7 mouse cellular contexts compared by ENCODE assay signal in the genomic region with DNA sequence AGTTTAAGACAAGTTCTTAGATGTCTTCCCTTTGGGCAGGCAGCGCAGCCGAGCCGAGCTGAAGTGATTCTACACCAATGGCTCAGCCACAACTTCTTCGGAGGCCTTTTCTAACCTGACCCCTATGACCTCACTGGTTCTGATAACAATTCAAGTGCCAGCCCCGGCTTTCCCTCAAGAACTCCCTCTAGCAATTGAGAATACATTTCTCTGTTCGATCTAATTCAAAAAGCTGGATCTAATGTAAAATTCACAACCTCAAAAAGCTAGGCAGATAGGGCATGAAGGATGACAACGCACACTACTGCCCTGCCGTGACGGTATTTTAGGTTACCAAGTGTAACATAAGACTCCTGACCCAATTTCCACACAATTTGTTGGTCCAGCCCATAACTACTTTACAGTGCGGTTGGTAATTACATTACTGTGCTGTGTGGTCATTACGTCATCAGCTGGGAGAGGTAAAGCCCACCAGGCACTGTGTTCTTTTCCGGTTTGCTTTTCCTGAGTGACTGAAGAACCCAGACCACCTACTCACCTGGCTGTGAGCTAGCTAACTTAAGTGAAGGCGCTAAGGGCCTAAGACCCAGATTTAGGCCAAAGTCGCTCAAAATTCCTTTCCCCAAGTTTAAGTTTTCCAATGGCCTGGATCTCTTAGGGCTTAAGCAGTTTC. TPM values are rescaled to one million over a fixed set of nuclear protein-coding genes. Genes with fewer than 3 reads are reported as not detected.
DNase-seq lines count a peak whose midpoint lies in the region; ATAC-seq and TF ChIP-seq lines count a peak whose summit lies in the region.

No protein-coding gene starts in this region.

- H3K4me2 ChIP-seq in heart, embryonic 14.5 days (ENCODE audit: low read length) = peak overlapping the region; percentile 76
- peak overlapping the region; percentile 72 for H3K4me2 ChIP-seq in liver, postnatal 0 days (ENCODE audit: low read depth, low read length)

- H3K4me3 ChIP-seq in ES-E14 (ENCODE audit: insufficient read depth in 1 of 2, low read depth in 1 of 2, low read length in 2 of 2, poor library complexity in 1 of 2, severe bottlenecking in 1 of 2) = peak overlapping the region; percentile 76 to 86; a peak in 3 of 4 replicates
- H3K4me3 ChIP-seq in heart, embryonic 14.5 days (ENCODE audit: control insufficient read depth in 1 of 2, insufficient read depth in 1 of 2, low read depth in 1 of 2, low read length in 2 of 2) = peak overlapping the region; percentile 81 to 94
- H3K4me3 ChIP-seq in liver, postnatal 0 days (ENCODE audit: low read depth, low read length) = peak overlapping the region; percentile 68

- TF ChIP-seq EP300 in liver, postnatal 0 days (IDR thresholded peaks at IDR 0.05; ENCODE audit: low read depth) = no peak

- DNase-seq in 3134 (ENCODE audit: extremely low read depth, insufficient read length, low spot score) (peak; percentile 30), ES-E14 (ENCODE audit: low read depth, low spot score) (no peak)
- no peak for DNase-seq in liver, postnatal 0 days
- DNase-seq in spleen, postnatal 10 days (ENCODE audit: low spot score in 2 of 2) = no peak
- DNase-seq in cerebellum, adult 8-10 months = no peak
- no peak for DNase-seq in cerebellum, adult 11 months

- no peaks in the 10 kb centered on the region for H3K9me3 ChIP-seq in ES-E14 (ENCODE audit: control insufficient read depth, insufficient read depth, low read depth, low read length)
- H3K9me3 ChIP-seq in heart, embryonic 14.5 days (ENCODE audit: control insufficient read depth, low read length) = no peaks in the 10 kb centered on the region
- no peaks in the 10 kb centered on the region for H3K9me3 ChIP-seq in liver, postnatal 0 days (ENCODE audit: low read length)

- no peak overlapping the region for H3K9ac ChIP-seq in ES-E14 (ENCODE audit: insufficient read depth, low read depth, low read length, poor library complexity, severe bottlenecking)
- H3K9ac ChIP-seq in heart, embryonic 14.5 days (ENCODE audit: low read length) = peak overlapping the region; percentile 86
- no peak overlapping the region; the same call in 1 of the 2 replicates for H3K9ac ChIP-seq in liver, postnatal 0 days (replicated peaks)

- no peak for ATAC-seq in heart, embryonic 14.5 days (ENCODE audit: insufficient number of reproducible peaks, insufficient read depth, low FRiP score, low read depth)
- ATAC-seq in liver, postnatal 0 days = no peak

- H3K27ac ChIP-seq in ES-E14 (ENCODE audit: insufficient read depth, low read depth, low read length, poor library complexity, severe bottlenecking) = no peak overlapping the region
- H3K27ac ChIP-seq in heart, embryonic 14.5 days (replicated peaks in 1 of 2; ENCODE audit: control insufficient read depth in 1 of 2, insufficient read depth in 1 of 2, low read depth in 2 of 2, low read length in 2 of 2) = peak overlapping the region; percentile 9 to 100; a peak in 2 of 4 replicates
- H3K27ac ChIP-seq in liver, postnatal 0 days (ENCODE audit: low read depth) = no peak overlapping the region

- WGBS in heart, embryonic 14.5 days = 16% methylated on average over 14 of the region's 14 CpGs
- WGBS in liver, postnatal 0 days (ENCODE audit: insufficient replicate concordance) = 39% methylated on average over 14 of the region's 14 CpGs

- in situ Hi-C loops in ES-E14 (cut with MboI; ENCODE audit: low sequenced_read_pairs in 2 of 2, unreplicated experiment in 2 of 2) = no loop called here

- peaks cover 2 to 4% of the 10 kb centered on the region in 2 experiments; a peak in 2 of 4 replicates for H3K4me1 ChIP-seq in ES-E14 (ENCODE audit: control insufficient read depth in 2 of 2, insufficient read depth in 2 of 2, low read length in 2 of 2, poor library complexity in 1 of 2)
- peaks cover 2 to 23% of the 10 kb centered on the region in 2 experiments; a peak in 2 of 4 replicates for H3K4me1 ChIP-seq in heart, embryonic 14.5 days (ENCODE audit: control insufficient read depth in 2 of 2, insufficient read depth in 2 of 2, low read length in 2 of 2)
- H3K4me1 ChIP-seq in liver, postnatal 0 days (ENCODE audit: insufficient read depth) = no peaks in the 10 kb centered on the region

- H3K27me3 ChIP-seq in heart, embryonic 14.5 days (ENCODE audit: control insufficient read depth, insufficient read depth, low read length) = no peaks in the 10 kb centered on the region
- peaks cover 28% of the 10 kb centered on the region for H3K27me3 ChIP-seq in liver, postnatal 0 days (ENCODE audit: insufficient read depth, low read length)

- TF ChIP-seq CTCF in liver, postnatal 0 days (IDR thresholded peaks at IDR 0.05; ENCODE audit: low read depth) = no peak

- peaks cover 4% of the 10 kb centered on the region; the same call in 1 of the 2 replicates for H3K36me3 ChIP-seq in ES-E14 (ENCODE audit: control insufficient read depth, insufficient read depth, low read length, poor library complexity, severe bottlenecking)
- H3K36me3 ChIP-seq in heart, embryonic 14.5 days (ENCODE audit: control insufficient read depth, insufficient read depth, low read length) = peaks cover 16% of the 10 kb centered on the region
- no peaks in the 10 kb centered on the region for H3K36me3 ChIP-seq in liver, postnatal 0 days (replicated peaks; ENCODE audit: insufficient read depth, low read length)

TF ChIP-seq in ES-E14, 5 proteins besides CTCF, POLR2A, EP300 and RAD21:
- TF ChIP-seq ZNF384 (IDR thresholded peaks at IDR 0.05; ENCODE audit: low read depth, low read length) (no peak), MAFK (IDR thresholded peaks at IDR 0.05; ENCODE audit: insufficient read depth, low read depth, low read length) (no peak), CHD2 (IDR thresholded peaks at IDR 0.05; ENCODE audit: low read depth, low read length) (no peak), ZC3H11A (IDR thresholded peaks at IDR 0.05; ENCODE audit: borderline replicate concordance, low read depth, low read length) (no peak), HCFC1 (IDR thresholded peaks at IDR 0.05; ENCODE audit: borderline replicate concordance, insufficient read depth, low read length) (no peak)
TF ChIP-seq in ES-E14: peak in this region for 0.

RNA-seq across cellular contexts. Expression of a gene that starts 1.7 kb away (rescaled TPM):
- total RNA-seq in ES-E14 (2012; rRNA removed) = 12.6 and 20.0 TPM in 2 replicates
- polyA plus RNA-seq in heart, embryonic 14.5 days (2014; fragmentation: Nextera tagmentation; extraction: Ambion mirVana) = 17.4 and 20.1 TPM in 2 replicates
- polyA plus RNA-seq in liver, postnatal 0 days (2015; fragmentation: Nextera tagmentation; extraction: Ambion mirVana) = 2.7 TPM in 2 replicates

Comparison
In these comparisons a context has a peak if more than half of its experiments do, and no peak if none do; other contexts are left out.
1. H3K27ac ChIP-seq: peak in heart, embryonic 14.5 days (2 of 2); none in ES-E14 (single experiment) and liver, postnatal 0 days (single experiment).
2. Peak in every context shown above with its lines, with median percentiles within 50 percentile points of each other: H3K4me3 ChIP-seq.